Mouse (Mus musculus) left cerebral cortex, adult 2 months (tissue): Measurements from ENCODE around the gene Klk5. TPM values are rescaled to one million over a fixed set of nuclear protein-coding genes. Genes with fewer than 3 reads are reported as not detected.
A peak's percentile ranks its signal among the peaks of the same experiment; 100 is the strongest.

ENCODE experiments used
- DNase-seq, 2 experiments: peaks; one replicate each; pipeline ENCODE4 v3.0.0; 2021 to 2022; ENCODE audit warnings: low spot score in 2 of 2, mixed read lengths in 1 of 2; ENCODE audit errors: extremely low spot score in 1 of 2
- H3K27ac ChIP-seq: fragments of 200-600 bp; 2 replicates; pipeline ENCODE4 v1.8.1; 2022
- H3K4me3 ChIP-seq: fragments of 200-600 bp; 2 replicates; pipeline ENCODE4 v1.8.1; 2022
- CTCF ChIP-seq: fragments of 200-600 bp; IDR thresholded peaks from 2 replicates; pipeline ENCODE4 v1.8.1; 2022; ENCODE audit warnings: antibody characterized with exemption, mild to moderate bottlenecking, moderate library complexity
- intact Hi-C: fragments of 180-260 bp; cut with DNase I; formaldehyde crosslinking; loops from one replicate; pipeline ENCODE4 v1.15.1; 2025
- total RNA-seq, 2 experiments: library from RNA; stranded (reverse); gene quantifications; 2 replicates each; pipeline ENCODE4 v1.2.3; 2021

The Klk5 gene
- total RNA-seq, 2 experiments from 2014 or later: not detected

- intact Hi-C loops: no loop called here
- no peak overlapping the region for H3K4me3 ChIP-seq
Measured at GRCm38 (mm10) chr7:43843801-43844200, 2.0 kb downstream of the Klk5 start.

GRCm38 (mm10) chr7:43851616-43852015 lies 9.8 kb downstream of the Klk5 start:
- no peak for DNase-seq
- no peak overlapping the region for H3K27ac ChIP-seq
- TF ChIP-seq CTCF: no peak
- H3K4me3 ChIP-seq: no peak overlapping the region
- intact Hi-C loops: no loop called here

More at GRCm38 (mm10) chr7:43843801-43844200, 2.0 kb downstream of the Klk5 start:
- no peak for DNase-seq
- TF ChIP-seq CTCF: no peak
- no peak overlapping the region for H3K27ac ChIP-seq

DNA sequence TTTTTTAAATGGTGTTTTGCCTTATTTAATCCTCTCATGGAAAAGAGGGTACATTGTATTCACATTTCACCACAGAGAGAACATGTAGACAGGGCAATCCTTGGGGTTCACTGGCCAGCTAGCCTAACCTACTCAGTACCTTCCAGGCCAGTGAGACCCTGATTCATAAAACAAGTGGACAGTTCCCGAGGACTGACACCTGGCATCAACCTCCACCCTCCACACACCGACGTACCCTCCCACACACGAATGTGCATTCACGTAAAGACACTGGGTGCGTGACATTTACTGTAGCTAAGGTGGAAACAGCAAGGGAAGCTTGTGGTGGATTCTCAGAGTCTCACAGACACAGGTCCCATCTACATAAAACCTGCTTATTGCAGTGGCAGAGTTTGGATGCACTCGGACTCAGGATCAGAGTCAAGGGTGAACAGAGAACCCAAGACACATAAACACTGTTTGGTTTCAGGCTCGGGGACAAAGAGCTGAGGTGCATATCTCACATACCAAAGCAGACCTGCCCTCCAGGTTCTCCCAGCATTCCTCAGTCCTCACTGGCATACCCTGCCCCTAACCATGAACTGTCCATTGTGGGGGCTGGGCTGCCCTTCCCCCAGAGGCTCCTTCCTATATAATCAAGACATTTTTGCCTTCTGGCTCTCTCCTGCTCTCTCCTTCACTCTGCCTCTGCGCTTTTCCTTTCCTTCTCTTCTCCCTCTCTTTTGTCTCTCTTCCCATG lies 13.0 kb downstream of the Klk5 start:
- no peak for DNase-seq
- intact Hi-C loops: no loop called here
- H3K27ac ChIP-seq: no peak overlapping the region
- H3K4me3 ChIP-seq: no peak overlapping the region
- no peak for TF ChIP-seq CTCF

DNA sequence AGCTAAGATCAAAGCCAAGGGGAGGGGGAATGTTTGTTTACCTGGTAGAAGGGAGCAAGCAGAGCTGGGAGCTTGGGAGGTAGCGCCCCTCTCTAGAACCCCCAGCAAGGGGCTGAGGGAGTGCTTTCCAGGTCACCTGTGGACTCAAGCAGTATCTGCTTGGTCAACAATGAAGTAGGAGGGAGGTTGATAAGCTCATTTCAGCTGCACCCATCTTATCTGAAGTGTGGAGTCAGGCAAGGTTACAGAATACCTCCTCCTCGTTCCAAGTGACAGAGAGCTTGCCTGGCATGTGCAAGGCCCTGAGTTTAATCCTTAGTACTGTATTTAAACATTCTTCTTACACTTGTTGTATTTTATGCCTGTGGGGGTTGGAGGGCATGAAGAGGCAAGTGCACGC lies 13.9 kb downstream of the Klk5 start:
- no peak overlapping the region for H3K4me3 ChIP-seq
- no peak overlapping the region for H3K27ac ChIP-seq
- DNase-seq: no peak
- intact Hi-C loops: no loop called here
- TF ChIP-seq CTCF: no peak

- no peak for TF ChIP-seq CTCF
- intact Hi-C loops: no loop called here
- Histone ChIP-seq H3K4me3 (no peak overlapping the region), H3K27ac (no peak overlapping the region)
- DNase-seq: no peak
Measured at GRCm38 (mm10) chr7:43856307-43856706, 14.5 kb downstream of the Klk5 start.

GRCm38 (mm10) chr7:43857501-43857900 lies 15.7 kb downstream of the Klk5 start:
- Histone ChIP-seq H3K27ac (no peak overlapping the region), H3K4me3 (no peak overlapping the region)
- TF ChIP-seq CTCF: no peak
- no peak for DNase-seq
- intact Hi-C loops: no loop called here

- Histone ChIP-seq H3K4me3 (no peak overlapping the region), H3K27ac (no peak overlapping the region)
- intact Hi-C loops: no loop called here
- no peak for DNase-seq
- TF ChIP-seq CTCF: no peak
Measured at GRCm38 (mm10) chr7:43860411-43860810, 18.6 kb downstream of the Klk5 start.

DNA sequence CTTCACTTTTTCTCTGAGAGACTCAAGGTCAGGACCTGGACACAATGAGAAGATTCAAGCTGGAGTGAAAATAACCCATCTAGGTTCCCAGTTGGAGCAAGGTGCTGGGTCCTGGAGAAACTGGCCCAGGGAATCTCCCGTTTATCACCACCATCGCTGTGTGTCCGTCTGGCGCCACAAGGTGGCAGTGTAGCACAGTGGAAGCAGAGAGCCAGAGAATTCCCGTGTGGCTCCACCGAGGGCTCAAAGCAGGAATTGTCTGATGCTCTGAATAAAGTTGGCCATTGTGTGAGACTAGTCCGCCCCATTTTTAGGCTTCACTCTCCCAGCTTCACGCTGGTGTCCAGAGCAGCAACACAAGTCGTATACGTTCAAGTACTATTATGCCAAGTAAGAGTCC lies 31.5 kb downstream of the Klk5 start:
- Histone ChIP-seq H3K4me3 (no peak overlapping the region), H3K27ac (no peak overlapping the region)
- peak; percentile 84 for TF ChIP-seq CTCF
- peak; percentile 54 to 74 for DNase-seq
- intact Hi-C loops: loop anchor here (5.0 kb wide), 1 partner anchor 81 kb away; the partner anchor contains the start of gene Klk9

DNA sequence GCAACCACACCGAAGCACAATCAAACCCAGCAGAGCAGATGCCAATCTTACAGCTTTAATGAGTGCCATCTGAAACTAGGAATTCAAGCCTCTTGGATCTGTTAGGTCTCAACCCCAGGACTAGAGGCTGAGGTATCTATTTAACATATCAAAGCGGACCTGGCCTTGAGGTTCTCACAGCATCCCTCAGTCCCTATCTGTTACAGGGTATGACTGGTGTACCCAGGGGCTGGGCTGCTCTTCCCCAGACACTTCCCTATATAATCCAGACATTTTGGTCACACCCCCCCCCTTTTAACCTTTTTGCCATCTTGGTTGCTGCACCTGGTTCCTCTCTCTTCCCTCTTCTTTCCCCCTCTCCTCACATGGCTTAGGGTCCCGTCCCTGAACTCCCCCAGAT lies 31.9 kb downstream of the Klk5 start:
- intact Hi-C loops: loop anchor here (5.0 kb wide), 1 partner anchor 81 kb away; the partner anchor contains the start of gene Klk9
- no peak for TF ChIP-seq CTCF
- Histone ChIP-seq H3K27ac (no peak overlapping the region), H3K4me3 (no peak overlapping the region)
- DNase-seq: no peak

DNA sequence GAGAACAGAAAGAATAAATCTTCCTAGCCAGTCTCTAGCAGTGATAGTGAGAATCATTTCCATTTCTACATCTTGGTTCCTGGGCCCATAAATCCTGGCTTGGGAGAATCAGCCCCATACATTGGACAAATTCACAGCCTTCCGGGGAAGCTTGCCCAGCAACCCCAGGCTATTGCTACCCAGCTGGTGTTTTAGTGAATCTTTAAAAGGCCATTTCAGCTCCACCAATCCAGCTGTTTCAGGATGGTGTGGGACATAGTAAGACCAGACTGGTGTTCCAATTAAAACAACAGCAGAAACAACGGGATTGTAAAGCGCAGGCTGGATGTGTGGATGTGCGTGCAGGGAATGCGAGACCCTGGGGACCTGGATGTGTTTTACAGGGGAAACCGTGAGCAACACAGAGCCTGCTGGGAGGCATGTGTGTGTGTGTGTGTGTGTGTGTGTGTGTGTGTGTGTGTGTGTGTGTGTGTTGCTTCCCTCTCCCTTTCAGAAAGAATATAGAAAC lies 33.2 kb downstream of the Klk5 start:
- H3K4me3 ChIP-seq: no peak overlapping the region
- TF ChIP-seq CTCF: no peak
- intact Hi-C loops: loop anchor here (5.0 kb wide), 1 partner anchor 83 kb away; the partner anchor contains the start of gene Klk9
- H3K27ac ChIP-seq: no peak overlapping the region
- no peak for DNase-seq

DNA sequence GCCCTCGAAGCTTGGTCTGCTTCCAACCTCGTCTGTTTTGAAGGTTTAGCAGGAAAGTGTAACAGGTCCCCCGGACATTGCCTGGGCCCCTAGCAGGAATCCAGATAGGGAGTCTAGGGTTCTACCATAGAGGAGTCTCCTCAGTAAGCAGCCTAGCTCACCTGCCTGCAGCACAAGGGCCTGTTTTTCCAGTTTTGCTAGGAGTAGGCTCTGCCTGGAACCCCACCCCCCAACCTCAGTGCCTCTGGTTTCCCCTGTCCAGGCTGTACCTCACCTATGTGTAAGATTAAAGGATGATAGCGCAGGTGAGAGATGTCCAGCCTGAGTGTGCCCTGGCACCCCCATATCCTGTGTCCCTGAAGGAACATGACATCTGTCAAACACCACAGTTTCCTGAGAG lies 34.7 kb downstream of the Klk5 start:
- intact Hi-C loops: no loop called here
- TF ChIP-seq CTCF: no peak
- Histone ChIP-seq H3K4me3 (no peak overlapping the region), H3K27ac (no peak overlapping the region)
- DNase-seq: no peak

DNA sequence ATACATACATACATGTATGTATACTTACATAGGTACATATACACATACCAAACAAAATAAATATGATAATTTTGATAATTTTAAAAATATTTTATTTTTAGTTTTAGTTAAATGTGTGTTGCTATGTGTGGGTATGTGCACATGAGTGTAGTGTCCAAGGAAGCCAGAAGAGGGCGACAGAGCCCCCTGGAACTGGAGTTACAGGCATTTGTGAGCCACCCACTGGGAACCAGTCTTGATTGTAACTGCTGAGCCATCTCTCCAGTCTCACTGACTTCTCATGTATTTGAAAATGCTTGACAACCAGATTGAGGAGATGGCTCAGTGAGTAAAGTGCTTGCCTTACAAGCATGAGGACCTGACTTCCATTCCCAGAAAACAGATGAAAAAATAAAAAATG lies 36.5 kb downstream of the Klk5 start:
- Histone ChIP-seq H3K27ac (no peak overlapping the region), H3K4me3 (no peak overlapping the region)
- no peak for DNase-seq
- intact Hi-C loops: no loop called here
- TF ChIP-seq CTCF: no peak; the same call in 1 of the 2 replicates

GRCm38 (mm10) chr7:43880912-43881311 lies 39.1 kb downstream of the Klk5 start, which contains the start of gene Klk4:
Gene Klk4 (plus strand): TSS chr7:43881160.
- Histone ChIP-seq H3K27ac (no peak within 1 kb of the TSS), H3K4me3 (no peak within 1 kb of the TSS)
- TF ChIP-seq CTCF: no peak
- intact Hi-C loops: no loop called here
- DNase-seq: no peak
